Mouse (Mus musculus) urinary bladder, postnatal 36 days (tissue): ENCODE data around the gene Schip1.

Source experiments
- DNase-seq, 2 experiments: peaks; one replicate each; pipeline ENCODE4 v3.0.0; 2022; ENCODE audit warnings: low spot score in 2 of 2, mixed read lengths in 1 of 2

Schip1 gene

DNA sequence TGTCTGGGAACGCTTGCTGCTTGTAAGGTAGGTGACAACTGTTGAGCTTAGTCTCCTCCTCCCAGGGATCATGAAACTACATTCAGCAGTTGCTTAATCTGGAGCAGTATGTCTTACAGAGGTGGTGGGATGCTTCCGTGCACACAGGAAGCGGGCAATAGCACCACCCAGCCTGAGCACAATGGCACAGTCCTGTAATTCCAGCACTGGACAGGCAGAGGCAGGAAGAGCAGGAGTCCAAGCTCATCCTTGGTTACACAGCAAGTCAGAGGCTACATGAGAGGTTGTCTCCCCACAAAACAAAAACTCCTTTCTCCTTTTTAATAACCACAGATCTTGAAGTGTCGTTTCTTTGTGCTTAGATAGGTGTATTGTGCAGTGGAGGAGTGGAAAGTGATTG, 447.1 kb downstream of the Schip1 start:
- DNase-seq, result no peak

DNA sequence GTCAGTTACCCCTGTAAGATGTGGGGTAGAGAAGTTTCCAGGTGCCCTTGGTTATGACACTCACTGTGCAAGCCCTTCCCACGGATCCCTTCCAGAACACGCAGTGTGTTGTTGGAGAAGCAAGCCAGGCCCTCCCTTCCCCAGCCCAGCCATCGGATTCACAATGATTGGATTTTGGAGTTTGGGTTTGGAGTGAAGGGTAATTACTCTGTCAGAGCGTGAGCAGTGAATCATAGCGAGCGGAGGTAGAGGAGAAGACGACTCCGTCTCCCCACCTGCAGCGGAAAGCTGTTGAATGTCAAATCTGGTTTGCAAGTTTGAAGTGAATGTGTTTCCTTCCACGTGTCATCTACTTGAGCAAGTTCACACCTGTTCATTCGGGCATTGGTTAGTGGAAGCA, 447.7 kb downstream of the Schip1 start:
- DNase-seq, result no peak

DNA sequence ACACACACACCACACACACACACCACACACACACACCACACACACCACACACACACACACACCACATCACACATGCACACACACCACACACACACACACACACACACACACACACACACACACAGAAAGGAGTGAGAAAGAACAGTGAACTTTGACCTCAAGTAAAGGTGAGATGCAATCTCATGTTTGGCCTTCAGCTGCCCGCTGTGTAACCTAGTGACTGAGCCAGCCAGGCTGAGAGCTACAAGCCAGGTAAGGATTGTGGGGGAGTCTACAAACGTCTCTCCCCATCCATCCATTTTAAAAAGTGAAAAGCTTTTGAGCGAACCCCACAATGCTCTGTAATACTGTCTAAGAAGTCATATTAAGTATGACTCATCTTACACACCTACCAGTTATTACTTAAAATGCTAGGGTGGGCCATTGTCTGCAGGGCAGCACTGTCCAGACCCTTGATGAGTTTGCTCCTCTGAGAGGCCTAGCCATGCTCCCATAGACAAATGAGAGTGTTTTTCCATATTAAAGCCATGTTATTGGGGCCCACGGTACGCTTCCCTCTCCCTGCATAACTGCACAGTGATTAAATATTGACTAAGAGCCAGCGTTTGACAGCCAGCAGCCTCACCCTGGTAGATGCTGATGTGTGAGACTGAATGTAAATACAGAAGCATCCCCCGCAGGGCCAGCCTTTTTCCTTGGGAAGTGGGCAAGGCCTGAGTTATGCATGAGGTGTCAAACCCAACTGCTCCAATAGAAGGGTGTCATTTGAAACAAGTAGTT, 448.9 kb downstream of the Schip1 start:
- no peak for DNase-seq

DNA sequence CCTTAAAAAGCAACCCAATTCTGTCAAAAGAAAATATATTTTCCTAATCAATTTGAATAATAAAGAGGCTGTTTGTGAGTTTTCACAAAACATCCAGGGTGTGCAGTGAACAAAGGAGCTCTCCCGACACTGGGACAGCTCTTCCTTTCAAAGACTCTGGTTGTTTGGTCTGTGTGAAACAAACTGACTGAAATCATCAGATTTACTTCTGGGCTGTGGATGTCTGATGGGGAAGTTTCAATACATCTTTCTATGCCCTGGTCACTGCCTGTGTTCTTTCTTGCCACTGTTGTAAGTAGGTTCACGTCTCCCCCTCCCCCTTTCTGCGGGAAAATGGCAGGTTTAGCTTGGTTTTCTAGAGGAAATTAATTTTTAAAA, 449.5 kb downstream of the Schip1 start:
- DNase-seq, result no peak

DNA sequence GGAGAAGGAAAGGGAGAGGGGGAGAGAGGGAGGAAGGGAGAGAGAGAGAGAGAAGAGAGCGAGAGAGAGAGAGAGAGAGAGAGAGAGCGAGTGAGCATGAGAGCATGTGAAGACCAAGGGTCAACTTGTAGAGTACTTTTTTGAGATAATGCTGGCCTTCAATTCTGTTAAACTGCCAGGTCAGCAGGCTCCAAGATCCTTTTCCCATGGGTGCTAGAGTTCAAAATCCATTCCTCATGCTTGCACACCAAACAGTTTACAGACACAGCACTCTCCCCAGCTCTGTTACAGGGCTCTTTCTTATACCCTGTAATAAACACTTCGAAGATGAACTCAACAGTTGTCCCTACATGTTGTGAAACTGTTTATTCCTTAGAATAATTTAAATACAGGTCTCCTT, 450.1 kb downstream of the Schip1 start:
- no peak for DNase-seq

DNA sequence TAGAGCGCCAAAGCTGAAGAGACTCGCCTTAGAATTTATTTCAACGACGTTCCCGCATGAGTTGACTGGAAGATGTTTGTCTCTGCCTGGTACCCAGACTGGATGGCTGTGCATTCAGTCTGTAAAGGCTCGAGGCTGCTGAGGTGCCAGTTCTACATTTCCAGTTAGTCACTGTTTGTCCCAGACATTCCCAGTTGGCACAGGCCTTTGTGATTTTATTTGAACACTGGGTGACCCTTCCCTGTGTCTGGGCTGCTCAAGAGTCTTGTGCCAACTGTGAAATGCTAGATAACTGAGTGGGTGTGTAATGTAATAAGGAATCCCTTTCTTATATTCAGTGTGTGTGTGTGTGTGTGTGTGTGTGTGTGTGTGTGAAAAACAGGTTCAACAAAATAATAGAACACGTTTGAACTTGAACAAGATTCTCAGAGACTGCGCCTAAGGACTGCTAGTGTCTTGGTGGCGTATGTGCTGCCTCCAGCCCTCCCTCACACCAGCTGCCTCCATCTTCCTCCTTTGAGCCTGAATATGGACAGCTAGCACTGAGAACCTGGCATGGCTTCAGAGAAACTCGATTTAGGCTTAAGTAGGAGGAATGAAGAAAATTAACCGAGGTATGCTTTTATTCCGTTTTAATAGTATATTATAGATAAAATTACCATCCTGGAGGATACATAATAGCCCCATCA, 451.9 kb downstream of the Schip1 start:
- DNase-seq, result no peak

DNA sequence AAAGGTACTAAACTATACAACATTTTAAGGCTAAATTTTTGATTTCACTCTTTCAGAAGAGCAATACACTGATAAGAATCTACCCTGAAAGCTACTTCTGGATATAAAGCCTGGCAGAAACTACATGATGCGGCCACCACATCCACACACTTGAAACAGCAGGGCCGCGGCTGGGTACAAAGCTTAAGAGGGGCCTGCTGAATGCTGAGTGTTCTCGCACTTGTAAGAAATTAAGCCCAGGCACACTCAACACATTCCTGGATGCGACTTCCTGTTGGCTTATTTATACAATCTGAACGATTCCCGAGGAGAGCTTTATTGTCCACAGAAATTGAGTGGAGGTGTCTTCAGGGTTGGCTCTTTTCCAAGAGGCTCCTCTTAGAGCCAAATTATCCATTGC, 452.6 kb downstream of the Schip1 start:
- DNase-seq, result no peak

DNA sequence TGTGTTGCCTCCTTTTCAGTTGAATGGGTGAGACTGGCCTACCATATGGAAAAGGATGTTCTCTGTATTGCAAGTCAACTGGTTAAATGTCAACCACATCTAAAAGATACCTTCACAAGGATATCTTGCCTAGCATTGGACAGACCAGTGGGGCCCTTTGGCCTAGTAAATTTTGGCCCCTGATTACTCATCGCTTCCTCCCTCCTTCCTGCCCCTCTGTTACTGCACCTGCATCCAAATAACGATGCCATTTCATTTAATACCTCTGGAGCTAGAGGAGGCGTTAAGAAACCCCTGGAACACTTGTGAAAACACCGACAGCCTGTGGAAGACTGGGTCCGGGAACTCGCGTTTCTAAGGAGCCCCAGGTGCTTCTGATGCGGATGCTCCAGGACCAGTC, 453.4 kb downstream of the Schip1 start:
- DNase-seq, result no peak

DNA sequence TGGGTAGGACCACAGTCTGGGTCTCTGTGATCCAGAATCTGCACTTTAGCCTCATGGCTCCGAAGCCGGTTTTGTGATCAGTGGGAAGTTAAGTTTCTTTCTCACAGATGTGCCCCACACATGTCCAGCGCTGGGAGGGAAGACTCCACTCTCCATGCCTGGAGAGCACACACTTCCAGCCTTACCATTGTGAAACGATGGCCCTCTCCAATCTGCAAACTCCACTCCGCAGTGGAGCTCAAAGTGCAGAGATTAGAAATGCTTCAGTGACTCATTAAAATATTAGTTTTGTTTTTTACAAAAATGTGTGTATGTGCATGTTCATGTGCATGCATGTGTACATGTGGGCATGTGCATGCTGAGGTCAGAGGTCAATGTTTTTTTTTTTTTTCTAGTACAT, 454.0 kb downstream of the Schip1 start:
- no peak for DNase-seq

DNA sequence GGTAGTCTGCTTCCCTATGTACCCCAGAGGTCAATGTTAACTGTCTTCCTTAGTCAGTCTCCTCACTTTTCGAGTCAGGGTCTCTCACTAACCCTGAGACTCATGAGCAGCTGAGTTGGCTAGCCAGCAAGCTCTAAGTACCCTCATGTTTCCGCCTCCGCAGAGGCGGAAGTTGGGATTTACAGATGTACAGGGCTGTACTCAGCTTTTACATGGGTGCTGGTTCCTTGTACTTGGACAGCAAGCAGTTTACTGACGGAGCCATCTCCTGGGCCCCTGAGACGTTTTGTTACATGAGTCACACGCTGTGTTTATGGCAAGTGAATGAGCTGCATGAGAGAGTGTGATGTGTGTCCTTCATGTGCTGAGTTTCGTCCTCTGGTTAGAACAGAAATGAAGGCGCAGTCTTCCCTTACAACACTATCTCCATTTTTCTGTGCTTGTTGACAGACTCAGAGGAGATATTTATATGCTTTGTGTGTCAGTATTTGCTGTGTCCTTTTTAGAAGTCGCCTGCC, 460.8 kb downstream of the Schip1 start:
- no peak for DNase-seq

DNA sequence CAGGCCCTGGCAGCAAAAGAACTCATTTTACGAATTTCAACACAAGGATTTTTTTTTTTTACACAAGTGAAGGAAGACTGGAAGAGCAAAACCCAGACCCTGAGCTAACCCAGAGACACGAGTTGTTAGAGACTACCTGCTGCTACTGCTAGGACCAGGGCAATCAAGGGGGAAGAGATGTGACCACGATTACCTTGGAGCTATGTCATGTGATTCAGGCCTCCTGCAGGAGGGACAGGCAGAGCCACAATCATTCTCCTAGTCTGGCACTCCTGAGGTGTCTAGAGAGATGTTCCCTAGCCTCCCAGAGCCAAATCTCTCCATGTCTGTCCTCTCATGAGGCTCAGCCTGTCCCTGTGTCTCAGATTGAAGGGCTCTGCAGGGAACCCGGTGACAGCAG, 461.8 kb downstream of the Schip1 start:
- DNase-seq, result no peak

DNA sequence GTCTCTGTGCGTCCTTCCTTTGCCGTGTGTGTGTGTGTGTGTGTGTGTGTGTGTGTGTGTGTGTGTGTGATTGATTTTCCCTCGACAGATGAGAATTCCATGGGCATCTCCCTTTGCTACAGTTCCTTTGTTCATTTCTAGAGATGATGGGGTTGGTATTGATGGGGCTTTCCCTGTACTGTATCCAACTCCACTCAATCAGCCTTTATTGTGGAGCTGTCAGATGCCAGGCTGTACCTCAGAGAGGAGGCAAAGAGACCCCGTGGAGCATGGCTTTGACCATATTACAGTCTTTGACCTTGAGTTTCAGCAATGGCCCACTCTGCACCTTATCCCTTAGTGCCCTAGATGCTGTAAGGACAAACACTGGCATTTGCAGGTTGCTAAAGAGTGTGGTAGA, 462.6 kb downstream of the Schip1 start:
- no peak for DNase-seq

DNA sequence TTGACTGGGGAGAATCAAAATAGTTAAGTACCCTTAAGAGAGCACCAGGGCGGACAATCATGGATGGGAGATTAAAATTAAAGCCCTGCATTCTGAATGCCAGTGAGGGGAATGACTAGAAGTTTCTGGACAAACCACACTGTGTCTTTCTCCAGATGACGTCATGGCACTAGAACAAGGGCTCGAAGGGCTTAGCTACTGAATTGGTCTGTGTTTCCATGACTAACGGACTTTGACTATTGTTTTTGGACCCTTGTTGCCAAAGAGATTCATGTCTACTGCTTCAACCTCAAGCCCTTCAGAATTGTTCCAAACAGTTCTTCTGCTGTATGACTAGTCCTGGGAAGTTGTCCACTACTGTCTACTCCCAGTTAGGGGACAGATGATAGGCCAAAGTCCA, 467.3 kb downstream of the Schip1 start:
- no peak for DNase-seq

DNA sequence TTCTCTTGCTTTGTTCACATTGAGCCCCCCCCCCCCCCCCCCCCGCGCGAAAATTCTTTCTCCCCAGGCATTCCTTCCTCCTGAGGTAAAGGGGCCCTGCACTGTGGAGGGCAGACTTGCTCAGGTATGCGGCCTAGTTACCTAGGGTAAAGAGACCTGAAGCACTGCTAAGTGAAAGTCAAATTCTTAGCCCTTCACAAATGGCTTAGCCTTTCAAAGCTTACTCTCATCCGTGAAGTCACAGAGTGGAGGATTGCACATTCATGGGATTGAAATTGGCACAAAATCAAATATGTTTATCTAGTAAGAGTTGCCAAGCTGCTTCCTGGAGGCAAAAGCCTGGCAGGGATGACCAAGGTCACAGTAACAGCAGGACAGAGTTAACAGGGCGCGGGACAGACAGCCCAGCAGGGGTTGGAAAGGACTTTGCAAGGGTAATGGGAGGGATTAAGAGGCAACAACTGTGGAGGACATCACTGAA, 470.0 kb downstream of the Schip1 start:
- DNase-seq, result no peak

DNA sequence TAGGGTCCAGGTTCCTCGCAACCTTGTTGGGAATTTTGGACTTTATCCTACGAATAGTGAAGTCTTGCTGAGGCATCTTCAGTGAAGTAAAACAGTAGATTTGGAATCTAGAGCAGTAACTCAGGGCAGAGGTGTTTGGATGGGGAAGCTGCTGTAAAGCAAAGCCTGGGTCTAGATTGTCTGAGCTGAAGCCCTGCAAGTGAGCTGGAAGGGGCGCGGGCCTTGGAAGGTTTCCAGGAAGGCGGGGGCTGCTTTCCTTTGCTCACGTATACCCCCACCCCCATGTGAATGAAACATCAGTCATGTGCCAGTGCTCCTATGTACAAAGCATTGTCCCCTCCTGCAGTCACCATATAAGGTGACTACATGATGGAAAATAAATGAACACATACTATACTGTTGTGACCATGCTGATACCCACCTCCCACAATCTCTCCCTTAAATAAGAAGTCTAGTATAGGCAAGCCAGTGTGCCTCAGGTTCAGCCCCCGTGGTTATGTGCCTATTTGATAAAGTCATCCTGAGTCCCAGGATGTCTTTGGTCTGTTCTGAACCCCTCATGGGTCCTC, 470.6 kb downstream of the Schip1 start:
- DNase-seq, result no peak

DNA sequence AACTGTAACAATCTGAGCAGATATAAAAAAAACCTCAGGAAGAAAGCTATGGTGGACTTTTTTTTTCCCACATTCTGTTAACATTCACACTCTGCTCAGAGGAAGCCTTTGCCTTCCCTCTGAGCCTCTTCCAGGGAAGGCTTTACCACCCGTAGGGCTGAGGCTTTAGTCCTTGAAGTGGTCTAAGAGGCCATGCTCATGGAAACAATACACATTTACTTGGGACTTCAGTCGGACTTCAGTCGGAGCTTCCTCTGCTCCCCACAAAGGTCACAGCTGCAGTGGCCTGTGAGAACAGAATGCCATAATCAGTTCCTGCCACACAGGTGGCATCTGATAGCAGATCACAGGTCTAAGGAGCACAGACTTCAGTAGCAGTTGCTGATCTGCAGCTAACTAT, 471.5 kb downstream of the Schip1 start:
- no peak for DNase-seq

DNA sequence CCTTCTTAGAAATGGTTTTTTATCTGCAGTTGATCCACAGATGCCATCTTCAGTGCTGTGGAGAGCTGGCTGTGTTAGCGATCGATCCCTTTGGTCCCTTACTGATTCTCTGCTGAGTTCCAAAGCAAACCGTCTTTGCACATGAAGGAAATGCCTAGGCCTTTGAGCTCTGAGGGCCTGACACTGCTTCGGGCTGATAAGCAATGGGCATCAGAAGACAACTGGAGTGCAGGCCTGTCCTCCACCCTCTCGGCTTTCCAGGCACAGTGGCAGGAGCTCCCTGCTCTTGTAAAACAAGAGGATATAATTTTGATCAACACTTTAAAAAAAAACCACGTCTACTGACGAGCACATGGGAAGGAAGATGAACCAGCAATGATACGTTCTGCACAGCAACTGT, 477.1 kb downstream of the Schip1 start:
- no peak for DNase-seq

DNA sequence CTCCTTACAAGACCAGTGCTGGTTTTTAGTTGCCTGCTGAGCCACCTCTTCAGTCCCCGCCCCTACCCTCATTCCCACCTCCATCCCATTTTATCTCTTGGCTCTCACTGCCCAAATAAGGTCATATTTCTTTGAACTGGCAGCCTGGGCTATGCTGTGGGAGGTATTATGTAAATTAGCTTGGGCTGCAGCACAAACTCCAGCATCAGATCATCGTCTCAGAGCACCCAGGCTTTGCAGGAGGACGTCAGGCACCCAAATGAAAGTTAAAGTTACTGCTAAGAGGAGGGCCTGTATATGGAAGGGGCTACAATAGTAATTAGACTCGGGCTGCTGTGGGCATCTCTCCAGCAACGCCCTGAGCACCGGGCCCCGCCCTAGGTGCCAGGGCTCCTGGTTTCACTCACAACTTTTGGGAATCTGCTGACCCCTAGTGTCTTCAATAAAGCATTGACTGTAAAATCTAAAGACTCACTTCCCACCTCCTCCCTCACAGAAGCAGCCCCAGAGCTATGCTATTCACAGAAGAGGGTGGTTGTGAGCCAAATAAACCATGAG, 478.4 kb downstream of the Schip1 start:
- DNase-seq, result peak; percentile 35 to 42

DNA sequence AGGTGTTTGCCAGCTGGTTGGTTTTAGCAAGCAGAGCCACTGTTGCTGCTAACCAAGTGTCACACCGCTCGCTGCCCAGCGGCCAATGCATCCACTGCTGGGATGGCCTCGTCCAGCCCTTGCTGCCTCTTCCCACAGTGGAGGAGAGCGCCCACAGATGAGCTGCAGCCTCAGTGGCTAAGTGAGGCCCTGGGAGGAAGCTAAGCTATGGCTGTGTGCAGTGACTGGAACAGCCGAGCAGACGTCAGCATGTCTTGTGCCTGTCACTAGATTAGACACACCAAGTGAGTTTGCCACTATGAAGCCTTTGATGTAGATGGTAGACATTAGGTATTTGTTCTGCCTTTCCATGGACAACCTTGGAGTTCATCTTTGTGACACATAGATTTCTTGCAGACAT, 480.2 kb downstream of the Schip1 start:
- DNase-seq, result no peak

DNA sequence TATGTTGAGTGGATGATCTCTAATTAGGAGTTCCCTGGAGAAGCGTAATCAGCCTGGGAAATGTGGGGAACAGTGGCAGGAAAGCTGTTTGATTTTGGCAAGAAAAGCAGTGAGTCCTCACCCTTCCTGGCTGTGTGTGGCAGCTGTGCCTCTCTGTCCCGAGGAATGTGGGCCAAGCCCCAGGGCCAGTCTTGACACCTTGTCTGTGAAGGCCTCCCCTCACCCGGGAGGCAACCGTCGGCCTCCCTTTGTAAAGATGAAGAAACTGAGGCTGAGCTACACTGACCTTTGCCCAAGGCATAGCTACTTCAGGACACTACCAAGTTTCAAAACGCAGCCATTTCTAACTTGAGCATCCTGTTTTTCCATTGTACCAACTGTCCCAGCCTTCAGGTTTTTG, 481.3 kb downstream of the Schip1 start:
- no peak for DNase-seq

DNA sequence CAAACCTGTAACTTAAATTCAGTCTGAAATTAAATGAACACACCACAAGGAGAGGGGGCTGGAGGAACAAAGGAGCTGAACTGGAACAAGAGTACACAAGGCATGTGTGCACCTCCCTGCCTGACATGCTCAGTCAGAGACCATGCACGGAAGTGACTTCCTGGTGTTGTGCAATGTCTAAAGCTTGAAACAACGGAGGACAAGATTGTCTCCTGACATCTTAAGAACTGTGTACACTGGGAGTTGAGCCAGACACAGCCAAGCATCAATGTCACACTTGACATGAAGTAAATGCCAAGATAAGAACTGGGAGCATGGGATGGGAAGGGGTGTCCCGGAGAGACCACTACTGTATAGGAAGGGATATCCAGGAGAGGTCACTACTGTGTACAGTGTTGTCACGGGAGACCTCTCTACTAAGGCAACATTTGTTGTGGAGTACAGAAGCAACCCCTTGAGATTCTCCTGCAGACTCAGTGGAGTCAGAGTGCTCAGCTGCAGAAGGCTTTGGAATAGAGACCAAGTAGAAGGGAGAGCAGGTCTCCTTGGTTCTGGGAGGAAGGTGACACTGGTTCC, 490.6 kb downstream of the Schip1 start:
- DNase-seq, result no peak

DNA sequence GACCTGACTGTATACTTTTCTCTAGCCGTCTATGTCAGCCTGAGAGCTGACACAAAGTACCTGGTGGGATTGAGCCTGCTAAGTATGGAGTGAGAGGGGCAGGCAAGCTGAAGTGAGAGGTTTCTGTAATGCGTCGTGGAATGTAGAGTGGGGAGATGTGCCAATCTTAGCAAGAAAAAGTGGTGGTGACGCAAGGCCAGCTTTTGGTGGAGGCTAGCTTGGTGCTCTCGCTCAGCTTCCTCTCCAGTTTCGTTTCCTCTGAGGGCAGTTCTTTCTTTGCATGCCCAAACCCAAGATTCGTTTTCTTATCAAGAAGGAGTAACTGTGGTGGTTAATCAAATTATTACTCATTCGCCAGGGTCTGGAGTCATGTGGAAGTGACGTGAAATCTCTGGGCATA, 492.3 kb downstream of the Schip1 start:
- DNase-seq, result no peak
